Mouse (Mus musculus) heart, adult 2 months (tissue): Measurements from ENCODE around the gene Gm10715.
"Not testable (repeated sequence)": the region's sequence is repeated elsewhere in the genome, so short reads cannot be mapped to it uniquely, and the experiment has no call there.

Experiments used
- CTCF ChIP-seq: fragments of 200-600 bp; IDR thresholded peaks from 2 replicates; pipeline ENCODE4 v1.8.1; 2022; ENCODE audit warnings: antibody characterized with exemption, mild to moderate bottlenecking, moderate library complexity
- EP300 ChIP-seq: fragments of 200-500 bp; IDR thresholded peaks from 2 replicates; pipeline ENCODE4 v1.6.1; 2011; ENCODE audit warnings: low read depth, low read length, control low read depth; ENCODE audit not compliant: insufficient read depth
- POLR2A ChIP-seq: fragments of 200-500 bp; IDR thresholded peaks from 2 replicates; pipeline ENCODE4 v1.6.1; 2011; ENCODE audit warnings: mild to moderate bottlenecking, low read depth, low read length, control low read depth; ENCODE audit not compliant: insufficient read depth

- TF ChIP-seq CTCF, POLR2A, EP300: not testable (repeated sequence)
Measured at GRCm38 (mm10) chr9:3001948-3002659, 34.6 kb upstream of the Gm10715 start.
